Mouse (Mus musculus): ENCODE data around the gene Kcnn1. TPM values are rescaled to one million over a fixed set of nuclear protein-coding genes. Genes with fewer than 3 reads are reported as not detected.
"Not testable (repeated sequence)": the region's sequence is repeated elsewhere in the genome, so short reads cannot be mapped to it uniquely, and the experiment has no call there.

Kcnn1 gene
- total RNA-seq, 2 experiments from 2014 or later, result 2.2 to 2.8 TPM

DNA sequence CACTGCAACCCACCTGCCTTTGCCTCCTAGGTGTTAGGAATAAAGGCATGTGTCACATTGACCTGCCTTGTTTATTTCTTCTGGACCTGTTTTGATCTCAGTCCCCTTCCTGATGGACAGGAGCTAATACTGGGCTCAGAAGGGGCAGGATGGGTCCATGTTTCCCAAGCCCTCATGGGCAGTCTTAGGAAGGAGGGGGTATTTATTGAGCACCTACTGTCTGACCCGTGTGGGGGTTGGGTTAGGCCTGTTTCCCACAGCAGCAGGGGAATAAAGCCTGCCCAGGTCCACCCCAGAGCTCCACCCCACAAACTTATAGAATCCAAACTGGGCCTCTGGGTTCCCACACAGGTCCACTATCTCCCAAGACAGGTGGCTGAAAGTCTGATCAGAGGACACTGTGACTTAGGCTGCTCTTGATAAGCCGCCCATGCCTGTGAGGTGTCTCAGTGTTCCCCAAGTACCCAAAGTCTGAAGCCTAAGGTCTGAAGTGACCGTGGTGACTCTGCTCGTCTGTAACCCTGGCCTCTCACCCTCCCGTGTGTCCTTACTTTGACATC, 19.8 kb downstream of the Kcnn1 start:
- no peak for DNase-seq (ENCODE audit: low spot score in 2 of 2)

GRCm38 (mm10) chr8:70842484-70842883, 20.6 kb downstream of the Kcnn1 start:
- DNase-seq (ENCODE audit: low spot score in 2 of 2), result no peak

- peak; percentile 94 to 95 for DNase-seq (ENCODE audit: low spot score in 2 of 2)
These were observed 21.6 kb downstream of the Kcnn1 start for GRCm38 (mm10) chr8:70841147-70842072.

DNA sequence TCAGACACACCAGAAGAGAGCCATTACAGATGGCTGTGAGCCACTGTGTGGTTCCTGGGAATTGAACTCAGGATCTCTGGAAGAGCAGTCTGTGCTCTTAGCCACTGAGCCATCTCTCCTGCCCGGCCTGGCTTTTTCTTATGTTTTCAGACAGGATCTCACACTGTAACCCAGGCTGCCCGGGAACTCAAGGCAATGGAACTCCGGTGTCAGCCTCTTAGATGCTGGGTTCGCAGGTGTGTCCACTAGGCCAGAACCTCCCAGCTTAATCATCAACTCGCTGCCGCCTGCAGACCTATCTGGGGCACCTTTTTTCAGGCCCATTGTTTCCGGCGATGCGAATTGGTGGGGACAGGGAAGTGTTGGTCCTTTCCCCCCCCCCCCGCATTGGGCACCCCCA, 22.5 kb downstream of the Kcnn1 start:
- DNase-seq (ENCODE audit: low spot score in 2 of 2), result no peak

DNA sequence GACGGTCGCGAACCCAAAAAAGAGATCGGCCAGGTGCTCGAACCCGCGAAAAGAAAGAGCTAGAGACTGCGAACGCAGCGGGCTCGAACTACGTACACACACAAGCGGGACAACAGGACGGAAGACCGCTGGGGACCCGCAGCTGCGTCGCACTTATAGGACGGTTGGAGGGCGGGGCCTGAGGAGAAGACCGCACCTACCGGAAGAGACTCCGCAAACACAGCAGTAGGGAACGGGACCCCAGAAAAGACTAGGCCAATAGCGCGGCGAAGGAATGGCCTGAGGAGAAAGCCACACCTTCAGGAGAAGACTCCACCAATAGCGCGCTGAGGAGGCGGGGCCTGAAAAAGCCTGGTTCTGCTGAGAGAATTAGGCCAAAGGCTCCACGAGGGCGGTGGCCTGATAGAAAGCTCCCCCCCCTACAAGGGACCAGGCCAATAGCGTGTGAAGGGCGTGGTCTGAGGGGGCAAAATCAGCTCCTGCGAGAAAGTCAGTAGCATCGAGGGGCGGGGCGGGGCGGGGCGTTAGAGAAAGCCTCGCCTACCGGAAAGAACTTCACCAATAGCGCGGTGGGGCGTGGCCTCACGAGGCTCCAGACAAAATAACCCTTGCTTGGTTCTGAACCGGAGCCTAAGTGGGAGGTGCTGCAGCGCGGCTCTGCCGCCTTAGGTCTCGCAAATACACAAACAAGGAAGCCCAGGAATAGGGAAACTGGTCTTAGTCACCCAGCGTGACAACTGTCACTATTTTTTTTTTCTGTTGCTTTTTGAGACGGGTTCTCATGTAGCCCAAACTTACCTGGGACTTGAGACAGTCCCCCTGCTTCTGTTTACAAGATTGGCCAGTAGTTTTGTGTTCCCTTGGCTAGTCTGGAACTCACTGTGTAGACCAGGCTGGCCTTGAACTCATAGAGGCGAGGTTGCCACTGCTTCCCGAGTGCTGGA, 23.4 kb downstream of the Kcnn1 start, which contains the start of gene Arrdc2:
TSS of gene Arrdc2 (minus strand) at position 313 of the 944 bp plus-strand sequence.
- DNase-seq (ENCODE audit: low spot score in 2 of 2), result peak; percentile 97

DNA sequence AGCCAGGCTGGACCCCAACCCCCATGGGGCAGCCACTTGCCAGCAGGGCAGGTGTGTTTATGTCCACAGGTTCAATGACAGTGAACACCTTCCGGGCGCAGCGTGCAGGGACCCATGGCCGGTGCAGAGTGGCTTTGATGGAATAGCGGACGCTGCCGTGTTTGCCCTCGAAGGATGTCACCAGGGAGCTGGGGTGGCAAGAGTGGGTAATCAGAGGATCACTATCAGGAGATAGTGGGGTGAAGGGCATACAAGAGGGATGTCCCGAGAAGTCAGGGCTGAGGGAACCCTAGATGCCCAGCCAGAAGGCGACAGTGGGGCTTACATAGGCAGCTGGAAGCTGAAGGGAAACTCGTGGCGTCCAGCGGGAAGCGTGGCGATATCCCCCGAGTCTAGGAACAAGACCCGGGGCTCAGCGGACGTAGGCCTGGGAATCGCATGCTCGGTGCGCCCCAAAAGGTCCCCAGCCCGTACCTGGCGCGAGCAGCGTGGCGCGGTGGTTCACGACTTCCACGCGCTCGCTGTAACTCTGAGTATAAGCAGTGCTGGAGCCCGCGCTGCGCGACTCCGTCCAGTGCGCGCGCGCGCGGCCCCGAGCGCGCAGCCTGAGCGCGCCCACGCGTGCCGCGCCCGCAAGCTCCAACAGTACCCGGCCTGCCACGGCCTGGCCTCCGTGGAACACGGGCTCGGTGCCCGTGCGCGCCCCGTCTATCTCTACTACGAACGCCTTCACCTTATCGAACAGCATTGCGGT, 24.2 kb downstream of the Kcnn1 start:
- DNase-seq (ENCODE audit: low spot score in 2 of 2), result no peak

DNA sequence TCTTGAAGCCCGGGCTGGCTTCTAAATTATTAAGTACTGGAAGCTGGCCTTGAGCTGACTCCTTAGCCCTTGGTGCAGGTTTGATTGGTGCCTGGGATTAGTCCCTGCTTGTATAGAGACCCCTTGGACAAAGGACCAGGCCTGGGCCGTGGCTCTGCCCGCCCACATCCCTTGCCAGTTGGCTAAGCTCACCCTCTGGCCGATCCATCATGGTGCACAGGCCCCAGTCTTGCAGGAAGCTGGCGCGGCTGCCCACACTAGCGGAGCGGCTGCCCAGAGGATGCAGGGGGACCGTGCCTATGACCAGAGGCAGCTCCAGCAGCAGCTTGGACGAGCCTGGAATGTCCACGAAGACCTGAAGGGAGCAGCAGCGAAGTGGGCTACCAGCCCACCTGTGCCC, 26.4 kb downstream of the Kcnn1 start:
- no peak for DNase-seq (ENCODE audit: low spot score in 2 of 2)

DNA sequence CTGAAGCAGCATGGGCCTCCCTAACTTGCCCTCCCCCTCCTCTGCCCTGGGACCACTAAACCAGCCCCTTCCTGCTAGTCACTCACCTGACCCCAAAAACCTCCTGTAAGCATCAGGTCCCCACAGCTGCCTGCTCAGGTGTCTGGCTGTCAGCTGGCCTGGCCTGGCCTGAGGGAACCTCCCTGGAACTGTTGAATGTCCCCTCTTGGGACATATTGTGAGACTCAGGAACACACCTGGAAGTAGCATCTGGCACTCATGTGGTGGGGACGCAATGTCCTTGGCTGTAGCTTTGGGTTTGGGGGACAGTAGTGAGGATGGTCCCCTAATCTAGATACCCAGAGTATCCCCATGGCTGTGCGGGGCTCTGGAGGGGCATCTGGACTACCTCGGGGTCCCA, 29.0 kb downstream of the Kcnn1 start:
- DNase-seq (ENCODE audit: low spot score in 2 of 2), result no peak

DNA sequence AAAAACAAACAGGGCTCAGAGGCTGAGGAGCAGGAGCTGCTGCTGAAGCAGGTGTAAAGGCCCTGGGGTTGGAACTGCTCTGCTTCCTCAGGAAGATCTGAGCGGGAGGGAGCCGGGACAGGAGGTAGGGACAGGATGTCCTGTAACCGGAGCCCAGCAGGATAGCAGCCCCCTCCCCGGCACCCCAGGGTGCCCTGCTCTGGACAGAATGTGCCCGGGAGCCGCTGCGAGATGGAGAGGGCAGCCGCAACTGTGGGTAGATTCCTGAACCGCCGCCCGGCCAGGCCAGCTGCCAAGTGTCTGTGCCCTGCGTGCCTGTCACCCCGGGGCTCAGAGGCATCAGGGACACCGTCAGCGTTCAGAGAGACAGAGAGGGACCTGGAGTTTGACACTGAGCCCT, 29.5 kb downstream of the Kcnn1 start:
- peak in 1 of 2 experiments; percentile 67 for DNase-seq (ENCODE audit: low spot score in 2 of 2)

GRCm38 (mm10) chr8:70833018-70833482, 30.0 kb downstream of the Kcnn1 start:
- DNase-seq (ENCODE audit: low spot score in 2 of 2), result no peak

GRCm38 (mm10) chr8:70832371-70832770, 30.7 kb downstream of the Kcnn1 start:
- DNase-seq (ENCODE audit: low spot score in 2 of 2), result no peak

DNA sequence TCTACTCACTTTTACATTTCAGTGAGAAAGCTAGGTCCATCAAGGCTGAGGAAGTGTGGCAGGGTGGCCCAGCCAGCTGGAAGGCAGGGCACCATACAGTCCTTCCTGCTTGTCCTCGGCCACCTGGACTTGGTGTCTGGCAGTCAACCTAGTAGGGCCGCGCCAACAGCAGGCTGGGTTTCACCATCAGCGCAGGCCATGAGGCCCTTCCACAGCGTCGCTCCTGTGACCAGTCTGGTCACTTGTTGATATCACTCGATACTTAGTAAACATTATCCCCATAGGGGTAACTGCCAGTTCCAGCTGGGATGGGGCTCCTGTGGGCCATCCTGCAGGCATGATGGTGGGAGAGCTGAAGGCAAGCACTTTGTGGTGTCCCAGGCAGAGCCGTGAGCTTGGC, 31.5 kb downstream of the Kcnn1 start:
- no peak for DNase-seq (ENCODE audit: low spot score in 2 of 2)

DNA sequence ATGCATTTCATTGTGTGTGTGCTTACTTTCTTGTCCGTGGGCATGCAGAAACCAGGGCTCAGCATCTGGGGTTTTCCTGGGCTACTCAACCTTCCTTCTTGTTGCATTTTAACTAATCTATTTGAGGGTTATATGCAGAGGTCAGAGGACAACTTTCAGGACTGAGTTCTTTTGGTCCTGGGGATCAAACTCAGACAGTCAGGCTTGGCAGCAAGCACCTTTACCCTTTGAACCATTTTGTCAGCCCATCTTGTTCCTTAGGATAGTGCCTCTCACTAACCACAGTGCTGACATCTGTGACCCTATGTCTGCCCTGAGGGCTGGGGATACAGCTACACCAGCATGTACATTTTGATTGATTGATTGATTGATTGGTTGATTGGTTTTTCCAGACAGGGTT, 35.3 kb downstream of the Kcnn1 start:
- no peak for DNase-seq (ENCODE audit: low spot score in 2 of 2)

DNA sequence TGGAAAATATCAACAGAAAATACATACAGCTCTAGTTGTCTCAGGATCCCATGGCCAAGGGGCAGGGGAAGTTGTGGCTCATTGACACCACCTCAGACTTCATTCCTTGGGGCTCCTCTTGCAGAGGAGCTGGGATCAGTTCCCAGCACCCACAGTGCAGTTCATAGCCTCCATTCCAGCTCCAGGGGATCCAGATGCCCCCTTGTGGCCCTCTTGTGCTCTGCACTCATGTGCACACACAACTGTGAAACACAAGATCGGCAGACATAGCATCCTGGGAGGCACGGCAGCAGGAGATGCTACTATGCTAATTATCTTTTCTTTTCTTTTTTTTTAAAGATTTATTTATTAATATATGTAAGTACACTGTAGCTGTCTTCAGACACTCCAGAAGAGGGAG, 36.0 kb downstream of the Kcnn1 start:
- DNase-seq (ENCODE audit: low spot score in 2 of 2), result no peak

- DNase-seq (ENCODE audit: low spot score in 2 of 2), result no peak
These were observed 37.2 kb downstream of the Kcnn1 start for GRCm38 (mm10) chr8:70825816-70826215.

DNA sequence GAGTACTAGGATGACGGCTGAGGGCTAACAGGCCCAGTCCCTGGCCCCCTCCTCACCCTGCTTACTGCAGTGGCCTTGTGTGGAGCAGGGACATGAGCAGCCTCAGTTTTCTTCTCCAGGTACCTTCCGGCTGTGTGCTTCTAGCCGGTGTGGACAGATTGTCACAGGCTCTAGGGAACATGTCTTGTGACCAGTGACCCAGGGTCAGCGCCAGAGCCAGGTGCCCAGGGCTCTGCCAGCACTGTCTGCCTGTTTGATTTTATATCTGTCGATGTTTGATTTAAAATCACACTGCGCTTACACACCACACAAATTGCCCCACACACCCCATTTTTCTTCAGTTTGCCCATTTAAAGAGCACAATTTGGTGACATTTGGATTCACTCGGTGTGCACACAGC, 39.3 kb downstream of the Kcnn1 start:
- no peak for DNase-seq (ENCODE audit: low spot score in 2 of 2)

DNA sequence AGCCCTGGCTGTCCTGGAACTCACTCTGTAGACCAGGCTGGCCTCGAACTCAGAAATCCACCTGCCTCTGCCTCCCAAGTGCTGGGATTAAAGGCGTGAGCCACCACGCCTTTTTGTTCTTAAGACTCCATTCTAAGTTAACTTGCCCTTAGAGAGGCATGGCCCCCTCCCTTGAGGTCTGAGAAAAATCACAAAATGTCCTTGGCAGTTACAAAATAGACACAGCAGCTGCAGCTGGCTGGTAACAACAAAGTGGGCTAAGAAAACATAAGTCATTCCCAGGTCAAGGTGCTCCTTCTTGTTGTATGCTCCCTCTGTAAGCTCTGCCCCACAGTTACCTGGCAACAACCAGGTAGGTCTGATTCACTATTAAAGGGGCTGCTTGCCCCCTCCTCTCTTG, 40.5 kb downstream of the Kcnn1 start:
- not testable (repeated sequence) for DNase-seq (ENCODE audit: low spot score in 2 of 2)

- DNase-seq (ENCODE audit: low spot score in 2 of 2), result no peak
These were observed 41.1 kb downstream of the Kcnn1 start for GRCm38 (mm10) chr8:70821992-70822391.

DNA sequence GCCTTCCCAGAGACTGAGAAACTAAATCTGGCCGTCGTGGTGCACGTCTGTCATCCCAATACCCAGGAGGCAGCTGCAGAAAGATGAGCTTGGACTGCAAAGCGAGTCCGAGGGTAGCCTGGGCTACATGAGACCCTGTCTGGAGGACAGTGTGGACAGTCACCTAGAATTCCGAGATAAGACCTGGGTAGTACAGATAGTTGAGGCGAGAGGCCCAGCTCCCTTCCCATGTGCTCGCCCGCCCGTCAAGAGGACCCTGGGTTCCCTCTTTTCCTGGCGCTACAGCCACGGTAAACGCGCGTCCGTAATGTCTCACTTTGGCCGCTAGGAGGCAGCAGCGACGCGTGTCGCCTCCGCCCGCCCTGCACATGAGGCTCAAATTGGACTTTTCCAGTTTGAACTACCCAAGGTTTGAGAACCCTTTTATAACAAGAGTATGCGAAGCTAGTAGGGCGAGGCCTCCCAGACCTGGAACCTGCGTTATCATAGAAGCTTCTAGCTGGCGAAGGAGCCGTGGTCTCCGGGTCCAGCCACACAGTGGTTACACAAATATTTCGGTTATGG, 41.6 kb downstream of the Kcnn1 start:
- DNase-seq (ENCODE audit: low spot score in 2 of 2), result peak; percentile 68 to 83
